Mouse (Mus musculus) liver, adult 2 months (tissue): ENCODE results near the gene Zfp473.

Experiments
- CTCF ChIP-seq: fragments of 200-500 bp; IDR thresholded peaks from 2 replicates; pipeline ENCODE4 v1.5.1; 2011; ENCODE audit warnings: low read depth, low read length, control low read depth
- POLR2A ChIP-seq: fragments of 200-500 bp; IDR thresholded peaks from 2 replicates; pipeline ENCODE4 v1.6.1; 2011; ENCODE audit warnings: low read length, control low read depth; ENCODE audit not compliant: insufficient read depth; ENCODE audit errors: extremely low read depth

- no peak for TF ChIP-seq POLR2A
- TF ChIP-seq CTCF = no peak
Observed at GRCm38 (mm10) chr7:44695223-44695622, 55.6 kb downstream of the Zfp473 start.
